30 mouse cellular contexts compared by ENCODE assay signal in genomic region chr11:28851645-28852044, GRCm38 (mm10). TPM values are rescaled to one million over a fixed set of nuclear protein-coding genes. Genes with fewer than 3 reads are reported as not detected.
"Had no signal": no experiment of that assay in that cellular context is flagged by ENCODE, and none has a peak within 500 bp of the region (broad histone marks: within the 10 kb centered on the region; RNA-seq: fewer than 3 reads in every experiment).

No protein-coding gene starts in this region.

- H3K9me3 ChIP-seq: heart, embryonic 13.5 days; heart, embryonic 15.5 days; hindbrain, embryonic 10.5 days; hindbrain, embryonic 12.5 days; intestine, embryonic 15.5 days; limb, embryonic 13.5 days; limb, embryonic 15.5 days; liver, embryonic 13.5 days; liver, embryonic 15.5 days had no signal

- DNase-seq: gastrocnemius, adult 2 months; gastrocnemius, postnatal 10 days; gastrocnemius, postnatal 25 days; heart, postnatal 14 days; heart, postnatal 4 days; kidney, adult 18-20 months; kidney, adult 8-10 months; kidney, postnatal 10 days; kidney, postnatal 25 days; kidney, postnatal 4 days; layer of hippocampus, adult 9-11 months; layer of hippocampus, postnatal 36 days; left cerebral cortex, postnatal 4 days; liver, embryonic 13.5 days had no signal

- H3K4me2 ChIP-seq: heart, embryonic 11.5 days; hindbrain, embryonic 12.5 days; hindbrain, embryonic 14.5 days; intestine, embryonic 15.5 days; limb, embryonic 13.5 days; limb, embryonic 15.5 days; liver, embryonic 13.5 days; liver, embryonic 15.5 days had no signal

- H3K36me3 ChIP-seq: heart, embryonic 13.5 days; heart, embryonic 15.5 days; hindbrain, embryonic 10.5 days; hindbrain, embryonic 12.5 days; intestine, embryonic 15.5 days; limb, embryonic 13.5 days; limb, embryonic 15.5 days; liver, embryonic 13.5 days; liver, embryonic 15.5 days had no signal

- H3K9ac ChIP-seq: heart, embryonic 13.5 days; heart, embryonic 15.5 days; hindbrain, embryonic 12.5 days; hindbrain, embryonic 14.5 days; intestine, embryonic 15.5 days; limb, embryonic 13.5 days; limb, embryonic 15.5 days; liver, embryonic 13.5 days; liver, embryonic 15.5 days had no signal

- H3K4me3 ChIP-seq: gastrocnemius, adult 2 months; heart, adult 2 months; heart, embryonic 13.5 days; heart, embryonic 15.5 days; hindbrain, embryonic 10.5 days; hindbrain, embryonic 12.5 days; intestine, embryonic 15.5 days; layer of hippocampus, adult 2 months; limb, embryonic 13.5 days; limb, embryonic 15.5 days; liver, embryonic 13.5 days; liver, embryonic 15.5 days had no signal

- H3K27ac ChIP-seq: gastrocnemius, adult 2 months; heart, adult 2 months; heart, embryonic 13.5 days; heart, embryonic 15.5 days; hindbrain, embryonic 10.5 days; hindbrain, embryonic 12.5 days; hindbrain, embryonic 14.5 days; intestine, embryonic 15.5 days; layer of hippocampus, adult 2 months; limb, embryonic 13.5 days; limb, embryonic 15.5 days; liver, embryonic 13.5 days; liver, embryonic 15.5 days had no signal

- H3K27me3 ChIP-seq: limb, embryonic 15.5 days had no signal

- ATAC-seq: hindbrain, embryonic 16.5 days; inflammation-experienced regulatory T-cells, adult 6 months; intestine, embryonic 15.5 days; intestine, postnatal 0 days had no signal

- H3K4me1 ChIP-seq: liver, embryonic 13.5 days; liver, embryonic 15.5 days had no signal

RNA-seq across cellular contexts. Expression of gene Efemp1, which starts 1.4 kb away (rescaled TPM):
- total RNA-seq: granulocyte monocyte progenitor cell, adult 5-6 weeks had no signal
- polyA plus RNA-seq: inflammation-experienced regulatory T-cells, adult 6 months had no signal
